Mouse (Mus musculus) liver, postnatal 0 days (tissue): Measurements from ENCODE around the gene Gm37240.

Source experiments
- CTCF ChIP-seq: sonication (generic); IDR thresholded peaks from 2 replicates; pipeline ENCODE4 v1.5.1; 2016; ENCODE audit warnings: antibody characterized with exemption, low read depth
- EP300 ChIP-seq: IDR thresholded peaks from 2 replicates; pipeline ENCODE4 v1.6.1; 2016; ENCODE audit warnings: antibody characterized with exemption, low read depth, mild to moderate bottlenecking

DNA sequence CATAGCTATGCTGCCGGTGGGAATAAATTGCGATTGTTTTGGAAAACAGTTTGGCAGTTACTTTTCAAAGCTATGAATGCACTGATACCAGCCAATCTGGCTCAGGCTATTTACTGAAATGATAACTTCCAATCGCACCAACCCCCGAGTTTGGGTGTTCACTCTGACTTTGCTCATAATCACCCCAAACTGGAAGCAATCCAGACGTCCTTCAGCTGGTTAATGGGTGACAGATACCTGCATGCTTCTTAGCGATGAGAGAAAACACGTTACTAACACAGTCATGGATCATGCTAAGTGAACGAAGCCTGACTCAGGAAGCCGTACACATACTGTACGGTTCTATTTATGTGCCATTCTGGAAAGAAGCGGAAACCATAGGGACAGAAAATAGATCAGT is 702.4 kb downstream of the Gm37240 start:
- TF ChIP-seq CTCF (no peak), EP300 (no peak)
